Mouse (Mus musculus): ENCODE results near the gene Abhd16a. TPM values are rescaled to one million over a fixed set of nuclear protein-coding genes. Genes with fewer than 3 reads are reported as not detected.

Gene Abhd16a
- polyA plus RNA-seq, 1 experiment from 2014 or later: 49.3 TPM

- 0 out of 2 replicates have a peak, but pooled peaks cover 2% of the 10 kb centered on the region for H3K4me1 ChIP-seq (ENCODE audit: insufficient read depth)
- TF ChIP-seq EP300 (IDR thresholded peaks at IDR 0.05; ENCODE audit: low read depth) (no peak), CTCF (IDR thresholded peaks at IDR 0.05; ENCODE audit: low read depth) (no peak)
- ATAC-seq (no peak), DNase-seq (no peak)
- no peak overlapping the region for H3K9ac ChIP-seq (replicated peaks)
- no peaks in the 10 kb centered on the region for H3K27me3 ChIP-seq (ENCODE audit: insufficient read depth, low read length)
- H3K9me3 ChIP-seq (ENCODE audit: low read length): no peaks in the 10 kb centered on the region
- no peak overlapping the region for H3K27ac ChIP-seq (ENCODE audit: low read depth)
- peaks cover 92% of the 10 kb centered on the region for H3K36me3 ChIP-seq (replicated peaks; ENCODE audit: insufficient read depth, low read length)
- H3K4me2 ChIP-seq (ENCODE audit: low read depth, low read length): no peak overlapping the region
- 87% methylated on average over 5 of the region's 5 CpGs for WGBS (ENCODE audit: insufficient replicate concordance)
- H3K4me3 ChIP-seq (ENCODE audit: low read depth, low read length): no peak overlapping the region
These were observed 57.1 kb downstream of the Abhd16a start for GRCm38 (mm10) chr17:35146139-35146538.

DNA sequence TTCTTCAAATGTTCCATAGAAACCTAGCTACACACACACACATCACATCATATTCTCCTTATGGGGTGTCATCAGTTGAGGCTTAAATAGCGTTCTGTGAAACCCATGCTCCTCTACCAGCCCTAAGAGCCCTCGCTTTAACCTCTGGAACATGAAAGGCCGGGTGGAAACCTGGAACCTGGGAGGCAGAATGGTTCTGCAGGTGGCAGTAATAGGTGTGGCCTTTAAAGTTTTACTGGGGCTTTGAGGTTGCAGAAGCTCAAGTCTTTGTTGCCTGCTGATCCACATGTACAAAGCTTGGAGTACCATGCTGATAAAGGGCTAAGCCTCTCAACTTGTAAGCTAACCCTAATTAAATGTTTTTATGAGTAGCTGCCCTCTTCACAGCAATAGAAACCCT is 58.3 kb downstream of the Abhd16a start:
- Histone ChIP-seq H3K36me3 (replicated peaks; ENCODE audit: insufficient read depth, low read length) (peaks cover 90% of the 10 kb centered on the region), H3K27ac (ENCODE audit: low read depth) (no peak overlapping the region), H3K27me3 (ENCODE audit: insufficient read depth, low read length) (no peaks in the 10 kb centered on the region), H3K9me3 (ENCODE audit: low read length) (no peaks in the 10 kb centered on the region), H3K4me2 (ENCODE audit: low read depth, low read length) (no peak overlapping the region), H3K4me3 (ENCODE audit: low read depth, low read length) (no peak overlapping the region), H3K4me1 (ENCODE audit: insufficient read depth) (0 out of 2 replicates have a peak, but pooled peaks cover 2% of the 10 kb centered on the region), H3K9ac (replicated peaks) (no peak overlapping the region)
- no peak for ATAC-seq
- no peak for TF ChIP-seq CTCF (IDR thresholded peaks at IDR 0.05; ENCODE audit: low read depth)
- no peak for TF ChIP-seq EP300 (IDR thresholded peaks at IDR 0.05; ENCODE audit: low read depth)
- no peak for DNase-seq
- WGBS (ENCODE audit: insufficient replicate concordance): 63% methylated on average over 3 of the region's 3 CpGs

DNA sequence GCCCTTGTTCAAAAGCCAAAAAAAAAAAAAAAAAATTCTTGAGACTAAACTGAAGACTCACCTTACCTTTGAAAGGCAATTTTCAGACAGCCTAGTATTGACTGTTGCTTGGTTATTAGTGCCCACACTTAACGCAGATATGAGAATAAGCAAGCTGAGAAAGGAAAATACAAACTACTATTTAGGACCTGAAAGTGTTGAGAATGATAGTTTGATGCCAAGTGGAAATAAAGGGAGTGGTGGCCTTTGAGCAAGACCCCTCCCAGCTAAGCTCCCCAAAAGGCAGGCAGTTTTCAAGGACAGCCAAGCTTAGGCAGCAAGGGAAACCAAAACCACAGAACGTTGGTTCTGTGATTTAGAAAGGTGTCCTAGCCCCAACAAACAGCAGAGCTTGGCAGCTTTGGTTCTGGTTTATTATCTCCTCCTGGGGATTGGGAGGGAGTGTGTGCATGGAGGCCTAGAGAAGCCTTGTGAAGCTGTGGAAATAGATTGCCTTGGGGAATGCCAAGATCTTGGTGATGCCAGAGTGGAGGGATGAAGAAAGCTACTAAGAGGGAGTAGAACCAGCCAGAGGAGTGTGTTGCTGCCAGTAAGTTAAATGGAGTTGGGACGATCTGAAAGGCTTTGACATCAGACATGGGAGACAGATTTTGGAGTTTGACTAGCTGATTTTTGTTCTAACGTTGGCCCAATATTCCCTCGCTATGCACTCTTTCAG is 59.0 kb downstream of the Abhd16a start:
- no peak overlapping the region for H3K27ac ChIP-seq (ENCODE audit: low read depth)
- H3K4me3 ChIP-seq (ENCODE audit: low read depth, low read length): no peak overlapping the region
- no peak for TF ChIP-seq CTCF (IDR thresholded peaks at IDR 0.05; ENCODE audit: low read depth)
- no peak for TF ChIP-seq EP300 (IDR thresholded peaks at IDR 0.05; ENCODE audit: low read depth)
- 0 out of 2 replicates have a peak, but pooled peaks have one; percentile 4 for ATAC-seq
- H3K4me1 ChIP-seq (ENCODE audit: insufficient read depth): 0 out of 2 replicates have a peak, but pooled peaks cover 2% of the 10 kb centered on the region
- H3K4me2 ChIP-seq (ENCODE audit: low read depth, low read length): no peak overlapping the region
- WGBS (ENCODE audit: insufficient replicate concordance): 63% methylated on average over 5 of the region's 5 CpGs
- no peak for DNase-seq
- H3K36me3 ChIP-seq (replicated peaks; ENCODE audit: insufficient read depth, low read length): peaks cover 90% of the 10 kb centered on the region
- no peaks in the 10 kb centered on the region for H3K9me3 ChIP-seq (ENCODE audit: low read length)
- no peaks in the 10 kb centered on the region for H3K27me3 ChIP-seq (ENCODE audit: insufficient read depth, low read length)
- no peak overlapping the region for H3K9ac ChIP-seq (replicated peaks)

GRCm38 (mm10) chr17:35152121-35152520 is 63.1 kb downstream of the Abhd16a start:
- H3K9me3 ChIP-seq (ENCODE audit: low read length): no peaks in the 10 kb centered on the region
- TF ChIP-seq EP300 (IDR thresholded peaks at IDR 0.05; ENCODE audit: low read depth): no peak
- TF ChIP-seq CTCF (IDR thresholded peaks at IDR 0.05; ENCODE audit: low read depth): no peak
- peaks cover 90% of the 10 kb centered on the region for H3K36me3 ChIP-seq (replicated peaks; ENCODE audit: insufficient read depth, low read length)
- 0 out of 2 replicates have a peak, but pooled peaks cover 2% of the 10 kb centered on the region for H3K4me1 ChIP-seq (ENCODE audit: insufficient read depth)
- H3K4me2 ChIP-seq (ENCODE audit: low read depth, low read length): no peak overlapping the region
- H3K9ac ChIP-seq (replicated peaks): no peak overlapping the region
- ATAC-seq (no peak), DNase-seq (no peak)
- no peaks in the 10 kb centered on the region for H3K27me3 ChIP-seq (ENCODE audit: insufficient read depth, low read length)
- H3K27ac ChIP-seq (ENCODE audit: low read depth): no peak overlapping the region
- no peak overlapping the region for H3K4me3 ChIP-seq (ENCODE audit: low read depth, low read length)
- WGBS (ENCODE audit: insufficient replicate concordance): 90% methylated on average over 4 of the region's 4 CpGs

Other genes starting within 250 kb of the Abhd16a start
- gene Skiv2l, start 239.1 kb upstream of the Abhd16a start, polyA plus RNA-seq (2015; fragmentation: Nextera tagmentation; extraction: Ambion mirVana): 14.1 and 15.4 TPM in 2 replicates
- gene Nelfe, start 238.9 kb upstream of the Abhd16a start, polyA plus RNA-seq (2015; fragmentation: Nextera tagmentation; extraction: Ambion mirVana): 26.1 and 26.5 TPM in 2 replicates
- 744 and 847 TPM in 2 replicates for gene Cfb, start 226.7 kb upstream of the Abhd16a start, polyA plus RNA-seq (2015; fragmentation: Nextera tagmentation; extraction: Ambion mirVana)
- 0.33 and 0.46 TPM in 2 replicates for gene Zbtb12, start 209.8 kb upstream of the Abhd16a start, polyA plus RNA-seq (2015; fragmentation: Nextera tagmentation; extraction: Ambion mirVana)
- gene Gm20547, start 207.2 kb upstream of the Abhd16a start, polyA plus RNA-seq (2015; fragmentation: Nextera tagmentation; extraction: Ambion mirVana): 0.25 TPM in 1 of 2 replicates, not detected in the other
- 35.7 and 37.3 TPM in 2 replicates for gene C2, start 191.0 kb upstream of the Abhd16a start, polyA plus RNA-seq (2015; fragmentation: Nextera tagmentation; extraction: Ambion mirVana)
- gene Ehmt2, start 190.8 kb upstream of the Abhd16a start, polyA plus RNA-seq (2015; fragmentation: Nextera tagmentation; extraction: Ambion mirVana): 11.1 TPM in 2 replicates
- gene Slc44a4, start 174.8 kb upstream of the Abhd16a start, polyA plus RNA-seq (2015; fragmentation: Nextera tagmentation; extraction: Ambion mirVana): 3.5 and 3.6 TPM in 2 replicates
- gene Neu1, start 158.0 kb upstream of the Abhd16a start, polyA plus RNA-seq (2015; fragmentation: Nextera tagmentation; extraction: Ambion mirVana): 35.6 and 40.3 TPM in 2 replicates
- 0.06 and 0.12 TPM in 2 replicates for gene Hspa1b, start 130.0 kb upstream of the Abhd16a start, polyA plus RNA-seq (2015; fragmentation: Nextera tagmentation; extraction: Ambion mirVana)
- 0.28 TPM in 1 of 2 replicates, not detected in the other for gene Gm20481, start 119.4 kb upstream of the Abhd16a start, polyA plus RNA-seq (2015; fragmentation: Nextera tagmentation; extraction: Ambion mirVana)
- gene Hspa1a, start 117.1 kb upstream of the Abhd16a start, polyA plus RNA-seq (2015; fragmentation: Nextera tagmentation; extraction: Ambion mirVana): 0.46 and 0.59 TPM in 2 replicates
- gene Hspa1l, start 116.6 kb upstream of the Abhd16a start, polyA plus RNA-seq (2015; fragmentation: Nextera tagmentation; extraction: Ambion mirVana): 0.18 TPM in 1 of 2 replicates, not detected in the other
- 69.8 and 76.7 TPM in 2 replicates for gene Lsm2, start 107.4 kb upstream of the Abhd16a start, polyA plus RNA-seq (2015; fragmentation: Nextera tagmentation; extraction: Ambion mirVana)
- gene Vars, start 88.3 kb upstream of the Abhd16a start, polyA plus RNA-seq (2015; fragmentation: Nextera tagmentation; extraction: Ambion mirVana): 38.0 and 43.8 TPM in 2 replicates
- gene Vwa7, start 72.7 kb upstream of the Abhd16a start, polyA plus RNA-seq (2015; fragmentation: Nextera tagmentation; extraction: Ambion mirVana): 0.09 and 0.12 TPM in 2 replicates
- 3.3 and 4.1 TPM in 2 replicates for gene Sapcd1, start 61.2 kb upstream of the Abhd16a start, polyA plus RNA-seq (2015; fragmentation: Nextera tagmentation; extraction: Ambion mirVana)
- 3.8 and 4.2 TPM in 2 replicates for gene Msh5, start 42.5 kb upstream of the Abhd16a start, polyA plus RNA-seq (2015; fragmentation: Nextera tagmentation; extraction: Ambion mirVana)
- gene Clic1, start 39.3 kb upstream of the Abhd16a start, polyA plus RNA-seq (2015; fragmentation: Nextera tagmentation; extraction: Ambion mirVana): 98.6 and 102 TPM in 2 replicates
- gene Ddah2, start 30.2 kb upstream of the Abhd16a start, polyA plus RNA-seq (2015; fragmentation: Nextera tagmentation; extraction: Ambion mirVana): 15.8 and 17.2 TPM in 2 replicates
- 0.32 and 0.49 TPM in 2 replicates for gene Ly6g6c, start 23.9 kb upstream of the Abhd16a start, polyA plus RNA-seq (2015; fragmentation: Nextera tagmentation; extraction: Ambion mirVana)
- gene Mpig6b, start 23.1 kb upstream of the Abhd16a start, polyA plus RNA-seq (2015; fragmentation: Nextera tagmentation; extraction: Ambion mirVana): 6.5 and 7.1 TPM in 2 replicates
- gene Ly6g6e, start 12.4 kb upstream of the Abhd16a start, polyA plus RNA-seq (2015; fragmentation: Nextera tagmentation; extraction: Ambion mirVana): 0.19 TPM in 1 of 2 replicates, not detected in the other
- gene Ly6g6d, start 11.2 kb upstream of the Abhd16a start, polyA plus RNA-seq (2015; fragmentation: Nextera tagmentation; extraction: Ambion mirVana): 0.54 and 0.60 TPM in 2 replicates
- 4.0 and 5.3 TPM in 2 replicates for gene Ly6g6f, start 3.7 kb upstream of the Abhd16a start, polyA plus RNA-seq (2015; fragmentation: Nextera tagmentation; extraction: Ambion mirVana)
- gene Ly6g5c, start 19.0 kb downstream of the Abhd16a start, polyA plus RNA-seq (2015; fragmentation: Nextera tagmentation; extraction: Ambion mirVana): not detected in 2 replicates
- 0.32 and 0.67 TPM in 2 replicates for gene Ly6g5b, start 26.2 kb downstream of the Abhd16a start, polyA plus RNA-seq (2015; fragmentation: Nextera tagmentation; extraction: Ambion mirVana)
- gene Gpank1, start 32.2 kb downstream of the Abhd16a start, polyA plus RNA-seq (2015; fragmentation: Nextera tagmentation; extraction: Ambion mirVana): 8.1 and 9.6 TPM in 2 replicates
- gene Csnk2b, start 32.8 kb downstream of the Abhd16a start, polyA plus RNA-seq (2015; fragmentation: Nextera tagmentation; extraction: Ambion mirVana): 120 and 131 TPM in 2 replicates
- gene D17H6S53E, start 37.1 kb downstream of the Abhd16a start, polyA plus RNA-seq (2015; fragmentation: Nextera tagmentation; extraction: Ambion mirVana): 4.4 and 4.8 TPM in 2 replicates
- 1,209 and 1,216 TPM in 2 replicates for gene Apom, start 42.8 kb downstream of the Abhd16a start, polyA plus RNA-seq (2015; fragmentation: Nextera tagmentation; extraction: Ambion mirVana)
- gene Bag6, start 45.9 kb downstream of the Abhd16a start, polyA plus RNA-seq (2015; fragmentation: Nextera tagmentation; extraction: Ambion mirVana): 16.5 and 19.7 TPM in 2 replicates
- gene Prrc2a, start 75.6 kb downstream of the Abhd16a start, polyA plus RNA-seq (2015; fragmentation: Nextera tagmentation; extraction: Ambion mirVana): 28.0 and 32.9 TPM in 2 replicates
- 34.1 and 39.1 TPM in 2 replicates for gene Aif1, start 86.8 kb downstream of the Abhd16a start, polyA plus RNA-seq (2015; fragmentation: Nextera tagmentation; extraction: Ambion mirVana)
- gene Lst1, start 99.2 kb downstream of the Abhd16a start, polyA plus RNA-seq (2015; fragmentation: Nextera tagmentation; extraction: Ambion mirVana): 41.2 and 44.2 TPM in 2 replicates
- 5.3 and 6.0 TPM in 2 replicates for gene Ltb, start 105.2 kb downstream of the Abhd16a start, polyA plus RNA-seq (2015; fragmentation: Nextera tagmentation; extraction: Ambion mirVana)
- 0.59 and 0.75 TPM in 2 replicates for gene Tnf, start 112.7 kb downstream of the Abhd16a start, polyA plus RNA-seq (2015; fragmentation: Nextera tagmentation; extraction: Ambion mirVana)
- not detected in 2 replicates for gene Lta, start 116.1 kb downstream of the Abhd16a start, polyA plus RNA-seq (2015; fragmentation: Nextera tagmentation; extraction: Ambion mirVana)
- 0.22 TPM in 2 replicates for gene Gm16181, start 131.6 kb downstream of the Abhd16a start, polyA plus RNA-seq (2015; fragmentation: Nextera tagmentation; extraction: Ambion mirVana)
- gene Atp6v1g2, start 144.4 kb downstream of the Abhd16a start, polyA plus RNA-seq (2015; fragmentation: Nextera tagmentation; extraction: Ambion mirVana): 0.98 and 1.3 TPM in 2 replicates
- gene Nfkbil1, start 146.5 kb downstream of the Abhd16a start, polyA plus RNA-seq (2015; fragmentation: Nextera tagmentation; extraction: Ambion mirVana): 4.1 and 4.4 TPM in 2 replicates
- 79.6 and 87.2 TPM in 2 replicates for gene Ddx39b, start 152.5 kb downstream of the Abhd16a start, polyA plus RNA-seq (2015; fragmentation: Nextera tagmentation; extraction: Ambion mirVana)
- gene H2-D1, start 173.5 kb downstream of the Abhd16a start, polyA plus RNA-seq (2015; fragmentation: Nextera tagmentation; extraction: Ambion mirVana): 256 and 291 TPM in 2 replicates
- 0.07 and 0.17 TPM in 2 replicates for gene H2-Q1, start 231.1 kb downstream of the Abhd16a start, polyA plus RNA-seq (2015; fragmentation: Nextera tagmentation; extraction: Ambion mirVana)

Measured in liver, postnatal 0 days (tissue).